Mouse (Mus musculus) cortical plate, adult 2 months (tissue): ENCODE measurements at regions not wholly inside any gene's neighbourhood (a gene's known extent, or its start where the extent isn't known, plus 50 kb on each side); places are given as distances from the start of the nearest gene placed in this dataset.

ENCODE experiments used
- H3K27ac ChIP-seq: fragments of 200-500 bp; 2 replicates; pipeline ENCODE4 v1.5.1; 2012; ENCODE audit warnings: low read length, control low read depth, inconsistent platforms; ENCODE audit not compliant: insufficient read depth
- H3K4me1 ChIP-seq: fragments of 200-500 bp; 2 replicates; pipeline ENCODE4 v1.6.1; 2011; ENCODE audit warnings: low read length; ENCODE audit not compliant: control insufficient read depth, insufficient read depth
- H3K4me3 ChIP-seq: fragments of 200-500 bp; 2 replicates; pipeline ENCODE4 v1.5.1; 2011; ENCODE audit warnings: mild to moderate bottlenecking, low read length, control low read depth; ENCODE audit not compliant: insufficient read depth
- CTCF ChIP-seq: fragments of 200-500 bp; IDR thresholded peaks from 2 replicates; pipeline ENCODE4 v1.5.1; 2011; ENCODE audit warnings: mild to moderate bottlenecking, control low read depth, low read length; ENCODE audit not compliant: insufficient read depth; ENCODE audit errors: extremely low read depth
- POLR2A ChIP-seq: fragments of 200-500 bp; IDR thresholded peaks from 2 replicates; pipeline ENCODE4 v1.6.1; 2011; ENCODE audit warnings: mild to moderate bottlenecking, low read length, control low read depth; ENCODE audit not compliant: insufficient read depth; ENCODE audit errors: extremely low read depth

- no peak overlapping the region for H3K27ac ChIP-seq
Observed at GRCm38 (mm10) chr15:103086672-103087069, 67.9 kb downstream of the Hoxc4 start.

More at GRCm38 (mm10) chr15:103086672-103087069, 67.9 kb downstream of the Hoxc4 start:
- Histone ChIP-seq H3K4me1 (peaks cover 5% of the 10 kb centered on the region), H3K4me3 (no peak overlapping the region)
- TF ChIP-seq CTCF (no peak), POLR2A (no peak)
